Mouse (Mus musculus): Measurements from ENCODE around the gene Ube2m. TPM values are rescaled to one million over a fixed set of nuclear protein-coding genes. Genes with fewer than 3 reads are reported as not detected.
A peak's percentile ranks its signal among the peaks of the same experiment; 100 is the strongest.

Ube2m gene
- polyA plus RNA-seq, 1 experiment from 2014 or later = 90.9 TPM

DNA sequence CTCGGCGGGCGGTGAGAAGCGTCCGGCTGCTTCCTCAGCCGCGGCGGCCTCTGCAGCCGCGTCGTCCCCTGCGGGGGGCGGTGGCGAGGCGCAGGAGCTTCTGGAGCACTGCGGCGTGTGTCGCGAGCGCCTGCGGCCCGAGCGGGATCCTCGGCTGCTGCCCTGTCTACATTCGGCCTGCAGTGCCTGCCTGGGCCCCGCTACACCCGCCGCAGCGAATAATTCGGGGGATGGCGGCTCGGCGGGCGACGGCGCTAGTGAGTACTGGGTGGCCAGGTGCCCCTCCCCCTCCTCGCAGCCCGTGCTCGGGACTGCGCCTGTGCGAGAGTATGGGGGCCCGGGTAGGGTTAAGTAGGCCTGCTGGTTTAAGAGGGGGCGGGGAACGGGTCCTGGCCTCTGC, 13.3 kb downstream of the Ube2m start:
- ATAC-seq (ENCODE audit: low FRiP score, low TSS enrichment) (peak; percentile 63), DNase-seq (ENCODE audit: low spot score) (peak; percentile 83)
- Histone ChIP-seq H3K27me3 (ENCODE audit: control insufficient read depth, insufficient read depth, low read length) (no peaks in the 10 kb centered on the region), H3K4me1 (replicated peaks; ENCODE audit: control insufficient read depth, insufficient read depth) (peaks cover 5% of the 10 kb centered on the region), H3K4me3 (ENCODE audit: low read depth, low read length) (peak overlapping the region; percentile 92), H3K4me2 (replicated peaks; ENCODE audit: low read depth) (peak overlapping the region; percentile 85), H3K36me3 (ENCODE audit: control insufficient read depth, insufficient read depth, low read length) (peaks cover 32% of the 10 kb centered on the region), H3K27ac (replicated peaks) (peak overlapping the region; percentile 99), H3K9ac (ENCODE audit: low read length) (peak overlapping the region; percentile 92), H3K9me3 (ENCODE audit: control insufficient read depth, low read length) (no peaks in the 10 kb centered on the region)
- under 1% methylated on average over 38 of the region's 44 CpGs for WGBS
- peak; percentile 46 for TF ChIP-seq CTCF (IDR thresholded peaks at IDR 0.05; ENCODE audit: low read depth)
- no peak for TF ChIP-seq EP300 (optimal IDR thresholded peaks at IDR 0.05)

GRCm38 (mm10) chr7:13023928-13024731, 13.9 kb downstream of the Ube2m start:
- H3K4me3 ChIP-seq (ENCODE audit: low read depth, low read length) = peak overlapping the region; percentile 92
- peak overlapping the region; percentile 99 for H3K27ac ChIP-seq (replicated peaks)
- H3K9me3 ChIP-seq (ENCODE audit: control insufficient read depth, low read length) = no peaks in the 10 kb centered on the region
- no peaks in the 10 kb centered on the region for H3K27me3 ChIP-seq (ENCODE audit: control insufficient read depth, insufficient read depth, low read length)
- peaks cover 5% of the 10 kb centered on the region for H3K4me1 ChIP-seq (replicated peaks; ENCODE audit: control insufficient read depth, insufficient read depth)
- peak overlapping the region; percentile 85 for H3K4me2 ChIP-seq (replicated peaks; ENCODE audit: low read depth)
- peak; percentile 94 for DNase-seq (ENCODE audit: low spot score)
- TF ChIP-seq EP300 (optimal IDR thresholded peaks at IDR 0.05) (no peak), CTCF (IDR thresholded peaks at IDR 0.05; ENCODE audit: low read depth) (no peak)
- peak overlapping the region; percentile 92 for H3K9ac ChIP-seq (ENCODE audit: low read length)
- peak; percentile 87 for ATAC-seq (ENCODE audit: low FRiP score, low TSS enrichment)
- peaks cover 25% of the 10 kb centered on the region for H3K36me3 ChIP-seq (ENCODE audit: control insufficient read depth, insufficient read depth, low read length)
- under 1% methylated on average over 75 of the region's 95 CpGs for WGBS

- peak overlapping the region; percentile 92 for H3K9ac ChIP-seq (ENCODE audit: low read length)
- H3K4me3 ChIP-seq (ENCODE audit: low read depth, low read length) = peak overlapping the region; percentile 92
- ATAC-seq (ENCODE audit: low FRiP score, low TSS enrichment) = peak; percentile 65
- TF ChIP-seq EP300 (optimal IDR thresholded peaks at IDR 0.05) (no peak), CTCF (IDR thresholded peaks at IDR 0.05; ENCODE audit: low read depth) (no peak)
- peaks cover 15% of the 10 kb centered on the region for H3K36me3 ChIP-seq (ENCODE audit: control insufficient read depth, insufficient read depth, low read length)
- WGBS = 5% methylated on average over 31 of the region's 31 CpGs
- DNase-seq (ENCODE audit: low spot score) = peak; percentile 84
- peak overlapping the region; percentile 99 for H3K27ac ChIP-seq (replicated peaks)
- H3K9me3 ChIP-seq (ENCODE audit: control insufficient read depth, low read length) = no peaks in the 10 kb centered on the region
- peaks cover 5% of the 10 kb centered on the region for H3K4me1 ChIP-seq (replicated peaks; ENCODE audit: control insufficient read depth, insufficient read depth)
- no peaks in the 10 kb centered on the region for H3K27me3 ChIP-seq (ENCODE audit: control insufficient read depth, insufficient read depth, low read length)
- H3K4me2 ChIP-seq (replicated peaks; ENCODE audit: low read depth) = peak overlapping the region; percentile 85
Measured at GRCm38 (mm10) chr7:13022773-13023535, 15.1 kb downstream of the Ube2m start.

- no peak for TF ChIP-seq CTCF (IDR thresholded peaks at IDR 0.05; ENCODE audit: low read depth)
- TF ChIP-seq EP300 (optimal IDR thresholded peaks at IDR 0.05) = no peak
- no peak overlapping the region for H3K4me2 ChIP-seq (replicated peaks; ENCODE audit: low read depth)
- DNase-seq (ENCODE audit: low spot score) (no peak), ATAC-seq (ENCODE audit: low FRiP score, low TSS enrichment) (no peak)
- H3K36me3 ChIP-seq (ENCODE audit: control insufficient read depth, insufficient read depth, low read length) = no peaks in the 10 kb centered on the region
- H3K9me3 ChIP-seq (ENCODE audit: control insufficient read depth, low read length) = no peaks in the 10 kb centered on the region
- H3K27ac ChIP-seq (replicated peaks) = no peak overlapping the region
- no peak overlapping the region for H3K4me3 ChIP-seq (ENCODE audit: low read depth, low read length)
- WGBS = 90% methylated on average over 1 of the region's 1 CpGs
- no peak overlapping the region for H3K9ac ChIP-seq (ENCODE audit: low read length)
- H3K27me3 ChIP-seq (ENCODE audit: control insufficient read depth, insufficient read depth, low read length) = no peaks in the 10 kb centered on the region
- no peaks in the 10 kb centered on the region for H3K4me1 ChIP-seq (replicated peaks; ENCODE audit: control insufficient read depth, insufficient read depth)
Measured at GRCm38 (mm10) chr7:13015217-13015616, 22.9 kb downstream of the Ube2m start.

GRCm38 (mm10) chr7:13014275-13014839, 23.7 kb downstream of the Ube2m start:
- no peaks in the 10 kb centered on the region for H3K27me3 ChIP-seq (ENCODE audit: control insufficient read depth, insufficient read depth, low read length)
- H3K4me3 ChIP-seq (ENCODE audit: low read depth, low read length) = no peak overlapping the region
- no peak for TF ChIP-seq CTCF (IDR thresholded peaks at IDR 0.05; ENCODE audit: low read depth)
- TF ChIP-seq EP300 (optimal IDR thresholded peaks at IDR 0.05) = no peak
- ATAC-seq (ENCODE audit: low FRiP score, low TSS enrichment) = no peak
- H3K9ac ChIP-seq (ENCODE audit: low read length) = no peak overlapping the region
- no peak overlapping the region for H3K4me2 ChIP-seq (replicated peaks; ENCODE audit: low read depth)
- no peaks in the 10 kb centered on the region for H3K36me3 ChIP-seq (ENCODE audit: control insufficient read depth, insufficient read depth, low read length)
- no peak overlapping the region for H3K27ac ChIP-seq (replicated peaks)
- WGBS = 41% methylated on average over 6 of the region's 6 CpGs
- DNase-seq (ENCODE audit: low spot score) = no peak
- no peaks in the 10 kb centered on the region for H3K9me3 ChIP-seq (ENCODE audit: control insufficient read depth, low read length)
- H3K4me1 ChIP-seq (replicated peaks; ENCODE audit: control insufficient read depth, insufficient read depth) = no peaks in the 10 kb centered on the region
